Mouse (Mus musculus) T-helper 17 cell (primary cell): ENCODE results near the gene Yme1l1.

Experiments used
- in situ Hi-C, 2 experiments: fragments of 300-600 bp; cut with MboI, MseI; formaldehyde crosslinking; loops; 1 replicate in 1 of 2; 2 replicates in 1 of 2; pipeline ENCODE4 v1.15.1; 2025; ENCODE audit warnings: high pct_unique_total_duplicates in 2 of 2

Gene Yme1l1

DNA sequence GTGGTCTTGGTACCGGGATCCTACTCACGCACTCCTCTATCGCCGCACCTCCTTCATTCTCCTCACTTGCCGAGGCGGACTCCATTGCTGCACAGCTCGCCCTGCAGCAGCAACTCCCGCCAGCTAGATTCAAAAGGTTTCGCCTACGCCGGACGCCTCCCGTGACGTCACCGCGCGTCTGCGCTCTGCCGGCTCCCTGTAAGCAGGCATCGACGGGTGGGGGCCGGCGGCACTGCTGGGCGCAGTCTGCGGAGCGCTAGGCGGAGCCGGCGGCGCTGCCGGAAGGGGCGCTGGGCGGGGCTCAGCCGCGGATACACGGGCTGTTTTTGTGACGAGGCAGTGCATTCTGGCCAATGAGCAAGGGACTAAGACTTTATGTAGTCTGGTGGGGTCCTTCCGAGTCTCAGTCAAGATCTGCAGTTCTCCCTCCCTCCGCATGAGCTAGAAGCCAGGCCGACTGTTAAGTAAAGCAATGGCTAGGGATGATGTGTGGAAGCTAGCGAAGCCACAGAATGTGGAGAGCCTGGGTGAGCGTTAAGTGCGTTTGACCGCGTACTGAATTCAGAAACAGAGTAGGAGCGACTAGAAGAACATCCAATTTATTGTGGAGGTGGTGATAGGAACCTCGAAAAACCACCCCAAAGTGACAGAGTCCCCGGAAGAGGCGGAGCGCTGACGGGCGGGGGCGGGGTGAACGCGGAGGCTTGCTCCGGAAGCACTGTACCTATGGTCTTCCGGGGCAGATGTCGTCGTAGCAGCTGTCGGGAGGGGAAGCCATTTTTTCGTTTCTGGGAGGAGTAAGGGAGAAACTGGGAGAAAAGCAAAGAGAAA lies at the start of gene Yme1l1, which contains the start of gene Mastl:
Yme1l1 (plus strand) TSS at position 593 of the 831 bp plus-strand sequence.
Mastl (minus strand) TSS at position 248 of the 831 bp plus-strand sequence.
- in situ Hi-C loops, result no loop called here

DNA sequence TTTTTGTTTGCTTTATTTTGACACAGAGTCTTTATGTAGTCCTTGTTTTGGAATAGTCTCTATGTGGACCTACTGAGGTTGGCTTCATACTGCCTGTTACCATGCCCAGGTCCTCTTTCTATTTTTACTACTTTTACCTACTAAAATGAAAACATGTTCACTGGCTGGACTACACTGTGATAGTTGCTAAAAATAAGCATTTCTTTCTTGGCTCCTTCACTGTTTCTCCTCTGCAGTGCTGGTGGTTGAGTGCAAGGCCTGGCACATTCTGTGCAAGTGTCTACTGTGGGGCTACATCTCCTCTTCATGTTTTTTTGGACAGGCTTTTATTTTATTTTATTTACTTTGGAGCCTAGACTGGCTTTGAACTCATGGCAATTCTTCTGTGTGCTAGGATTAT lies 36.6 kb upstream of the Yme1l1 start:
- in situ Hi-C loops, result no loop called here

DNA sequence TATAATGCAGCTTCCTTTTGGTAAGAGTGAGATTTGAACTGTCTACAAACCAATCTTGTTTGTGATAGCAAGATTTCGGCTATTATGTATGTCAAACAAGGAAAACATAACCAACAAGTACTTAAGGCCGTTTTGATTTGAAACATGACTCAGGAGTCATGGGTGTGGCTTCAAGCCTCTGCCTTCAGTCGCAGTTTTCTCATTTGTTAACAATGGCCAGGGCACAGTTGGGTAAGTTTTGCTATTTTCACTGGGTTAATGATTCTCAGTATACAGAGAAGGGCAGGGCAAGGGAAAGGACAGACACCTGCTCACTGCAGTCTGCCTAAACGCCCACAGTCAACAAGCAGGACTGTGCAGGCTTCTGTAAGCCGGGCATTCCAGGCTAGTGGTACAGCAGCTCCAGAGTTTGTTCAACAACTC lies 959 bp upstream of the Yme1l1 start:
- in situ Hi-C loops, result no loop called here

DNA sequence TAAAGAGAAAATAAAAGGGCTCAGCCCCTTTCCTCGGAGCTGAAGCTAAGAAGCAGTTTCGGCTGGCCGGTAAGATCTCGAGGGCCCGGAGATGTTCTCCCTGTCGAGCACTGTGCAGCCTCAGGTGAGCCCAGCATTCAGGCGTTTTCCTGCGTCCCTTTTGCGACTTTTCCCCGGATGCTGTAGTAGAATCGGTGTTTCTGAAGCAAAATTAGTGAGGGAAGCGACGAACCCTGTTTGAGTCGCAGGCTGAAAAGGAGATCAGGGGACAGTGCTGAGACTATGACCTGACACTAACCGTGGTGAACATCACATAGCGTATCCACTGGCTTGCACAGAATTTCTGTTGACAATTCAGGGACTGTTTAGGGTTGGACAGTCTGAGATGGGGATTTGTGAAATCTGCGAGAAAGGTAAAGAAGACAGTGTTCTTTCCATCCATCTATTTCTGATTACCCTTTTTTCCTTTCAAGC lies 476 bp downstream of the Yme1l1 start:
- in situ Hi-C loops, result no loop called here

DNA sequence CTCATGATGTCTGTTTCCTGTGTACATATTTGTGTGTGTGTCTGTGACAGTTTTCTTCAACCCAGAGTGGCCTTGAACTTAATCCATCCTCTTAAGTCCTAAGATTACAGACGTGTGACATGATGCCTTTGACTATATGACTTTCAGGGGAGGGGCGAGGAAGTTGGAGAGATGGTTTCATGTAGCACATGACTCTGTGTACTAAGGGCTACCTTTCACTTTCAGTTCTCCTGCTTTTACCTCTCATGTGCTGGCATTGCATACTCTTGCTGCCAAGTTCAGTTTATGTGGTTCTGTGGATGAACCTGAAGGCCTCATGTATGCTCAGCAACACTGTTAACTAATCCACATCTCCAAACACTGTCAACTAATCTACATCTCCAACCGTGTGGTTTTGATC lies 16.1 kb downstream of the Yme1l1 start:
- in situ Hi-C loops, result no loop called here

DNA sequence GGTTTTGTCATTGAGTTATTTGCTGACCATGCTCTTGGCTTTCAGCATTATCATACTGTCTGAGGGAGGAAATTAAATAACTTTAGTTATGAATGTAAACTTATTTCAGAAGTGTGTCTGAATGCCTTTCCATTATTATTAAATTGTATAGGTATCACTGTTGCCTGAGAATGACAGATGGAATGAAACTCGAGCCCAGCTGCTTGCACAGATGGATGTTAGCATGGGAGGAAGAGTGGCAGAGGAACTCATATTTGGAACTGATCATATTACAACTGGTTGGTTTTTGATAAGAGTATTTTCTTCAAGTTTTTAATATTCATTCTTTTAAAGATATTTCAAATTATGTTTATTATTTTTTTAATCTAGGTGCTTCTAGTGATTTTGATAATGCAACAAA lies 38.2 kb downstream of the Yme1l1 start:
- in situ Hi-C loops, result loop anchor here in 1 of 2 experiments (25.0 kb wide), 1 partner anchor 1218 kb away; no protein-coding TSS in a partner anchor

DNA sequence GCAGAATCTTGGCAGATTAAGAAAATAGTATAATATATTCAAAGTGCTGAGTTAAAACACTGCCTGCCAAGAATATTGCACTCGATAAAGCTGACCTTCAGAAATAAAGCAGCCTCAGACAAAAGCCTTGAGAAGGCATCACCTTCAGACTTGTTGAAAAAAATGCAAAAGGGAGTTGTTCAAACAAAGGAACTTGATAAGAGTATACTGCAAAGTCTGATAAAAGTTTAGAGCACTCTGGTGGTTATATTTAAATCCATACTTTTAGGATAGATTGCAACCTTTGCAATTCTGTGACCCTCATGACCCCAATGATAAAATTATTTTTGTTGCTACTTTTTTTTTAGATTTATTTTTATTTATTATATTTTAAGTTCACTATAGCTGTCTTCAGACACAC lies 44.9 kb downstream of the Yme1l1 start:
- in situ Hi-C loops, result no loop called here

DNA sequence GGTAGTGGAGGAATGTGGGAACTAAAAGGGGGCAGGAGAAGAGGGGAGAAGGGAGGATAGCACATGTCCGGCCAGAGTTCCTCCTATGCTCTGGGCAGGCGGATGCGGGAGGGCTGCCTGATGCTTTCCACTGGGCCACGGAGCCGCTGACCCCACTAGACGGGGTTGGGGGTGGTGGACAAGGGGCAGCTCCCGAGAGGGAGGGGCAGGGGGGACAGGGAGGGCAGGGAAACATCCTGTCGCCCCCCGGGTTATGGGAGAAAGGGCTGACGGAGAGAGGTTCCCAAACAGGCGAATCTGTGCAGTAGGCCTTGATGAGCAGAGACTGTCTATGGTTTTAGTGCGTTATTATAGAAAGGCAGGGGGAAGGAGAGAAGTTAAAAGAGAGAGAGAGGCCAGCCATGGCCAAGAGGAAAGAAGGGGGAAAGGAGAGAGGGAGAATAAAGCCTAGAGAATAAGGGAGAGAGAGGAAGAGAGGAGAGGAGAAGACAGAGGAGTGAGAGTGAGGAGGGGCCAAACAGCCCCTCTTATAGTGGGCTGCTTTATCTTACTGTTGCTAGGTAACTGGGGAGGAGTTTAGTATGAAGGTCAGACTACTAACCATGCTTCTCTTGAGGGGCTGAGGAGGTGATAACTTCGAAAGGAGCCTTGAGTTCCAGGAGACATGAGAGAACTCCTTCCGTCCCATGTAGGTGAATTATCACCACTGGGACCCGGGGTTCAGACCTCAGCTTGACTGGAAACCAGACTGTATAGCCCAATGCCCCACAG lies 46.9 kb downstream of the Yme1l1 start:
- in situ Hi-C loops, result no loop called here

DNA sequence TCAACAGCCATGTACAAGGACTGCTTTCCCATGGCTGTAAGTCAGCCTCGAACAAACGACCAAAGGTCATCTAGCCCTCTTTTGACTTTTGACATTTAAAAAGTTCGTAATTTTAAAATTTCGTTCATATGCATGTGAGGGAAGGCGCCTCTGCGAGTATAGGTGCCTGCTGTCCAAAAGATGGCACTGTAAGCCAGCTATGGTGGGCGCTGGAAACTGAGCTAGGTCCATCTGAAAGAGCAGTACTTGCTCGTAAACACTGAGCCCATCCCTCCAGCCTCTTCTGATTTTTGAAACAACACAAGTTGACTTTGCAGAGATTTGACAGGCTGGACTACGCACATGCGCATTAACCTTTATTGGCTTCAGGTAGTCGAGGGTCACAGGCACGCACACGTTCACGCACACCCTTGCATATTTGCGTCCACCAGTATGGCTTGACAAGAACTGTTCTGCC lies 50.9 kb downstream of the Yme1l1 start, which contains the start of gene 4931423N10Rik:
4931423N10Rik (plus strand) TSS at position 407 of the 457 bp plus-strand sequence.
- in situ Hi-C loops, result no loop called here

DNA sequence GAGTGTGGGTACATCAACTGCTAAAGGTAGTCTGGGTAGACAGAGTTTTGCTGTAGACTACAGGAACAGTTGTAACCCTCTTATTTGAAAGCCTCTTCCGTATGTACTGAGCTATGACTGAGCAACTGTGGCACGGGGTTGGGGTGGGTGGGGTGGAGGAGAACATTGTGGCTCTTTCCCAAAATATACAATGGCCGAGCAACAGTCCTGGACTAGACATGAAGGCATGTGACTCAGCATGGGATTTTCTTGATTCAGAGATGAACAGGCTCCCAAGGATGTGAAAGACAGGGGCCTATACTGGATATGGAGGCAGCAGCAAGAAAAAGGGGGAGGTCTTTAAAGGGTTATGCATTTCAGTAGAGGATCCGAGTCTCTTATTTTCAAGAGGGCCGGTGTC lies 57.5 kb downstream of the Yme1l1 start:
- in situ Hi-C loops, result no loop called here

DNA sequence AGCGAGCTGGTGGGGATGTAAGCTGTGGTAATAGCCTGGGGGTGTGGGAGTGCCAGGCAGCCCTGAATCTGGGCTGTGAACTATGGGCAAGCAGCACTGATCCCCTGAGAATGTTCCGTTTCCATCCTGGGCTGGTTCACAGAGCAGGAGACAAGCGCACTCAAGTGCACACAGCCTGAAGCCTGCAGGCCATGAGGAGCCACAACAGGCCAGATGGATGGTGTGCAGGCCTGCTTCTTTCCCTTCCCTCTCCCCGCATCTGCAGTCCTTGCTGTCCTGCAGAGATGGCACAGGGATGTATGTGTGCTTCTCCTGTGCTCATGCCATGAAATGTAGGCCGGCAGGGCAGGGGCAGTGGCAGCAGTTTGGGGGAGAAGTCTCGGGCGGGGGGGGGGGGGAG lies 69.0 kb downstream of the Yme1l1 start:
- in situ Hi-C loops, result no loop called here

DNA sequence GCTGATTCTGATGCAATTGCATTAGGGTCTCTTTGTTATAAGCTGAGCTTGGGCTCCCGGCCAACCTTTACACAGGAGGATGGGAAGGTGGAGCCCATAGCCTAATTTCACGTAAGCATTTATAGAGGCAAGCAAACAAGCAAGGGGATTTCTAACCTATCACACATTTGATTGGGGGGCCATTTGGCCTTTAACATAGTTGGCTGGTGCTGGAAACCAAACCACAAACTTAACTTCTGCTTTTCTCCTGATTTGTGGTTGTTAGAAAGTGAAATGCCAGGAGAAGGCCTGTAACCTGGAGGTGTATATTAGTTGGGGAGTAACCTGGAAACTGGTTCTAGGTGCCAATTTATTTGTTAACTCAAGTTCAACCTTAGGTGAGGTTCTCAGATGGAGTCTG lies 72.3 kb downstream of the Yme1l1 start:
- in situ Hi-C loops, result no loop called here

DNA sequence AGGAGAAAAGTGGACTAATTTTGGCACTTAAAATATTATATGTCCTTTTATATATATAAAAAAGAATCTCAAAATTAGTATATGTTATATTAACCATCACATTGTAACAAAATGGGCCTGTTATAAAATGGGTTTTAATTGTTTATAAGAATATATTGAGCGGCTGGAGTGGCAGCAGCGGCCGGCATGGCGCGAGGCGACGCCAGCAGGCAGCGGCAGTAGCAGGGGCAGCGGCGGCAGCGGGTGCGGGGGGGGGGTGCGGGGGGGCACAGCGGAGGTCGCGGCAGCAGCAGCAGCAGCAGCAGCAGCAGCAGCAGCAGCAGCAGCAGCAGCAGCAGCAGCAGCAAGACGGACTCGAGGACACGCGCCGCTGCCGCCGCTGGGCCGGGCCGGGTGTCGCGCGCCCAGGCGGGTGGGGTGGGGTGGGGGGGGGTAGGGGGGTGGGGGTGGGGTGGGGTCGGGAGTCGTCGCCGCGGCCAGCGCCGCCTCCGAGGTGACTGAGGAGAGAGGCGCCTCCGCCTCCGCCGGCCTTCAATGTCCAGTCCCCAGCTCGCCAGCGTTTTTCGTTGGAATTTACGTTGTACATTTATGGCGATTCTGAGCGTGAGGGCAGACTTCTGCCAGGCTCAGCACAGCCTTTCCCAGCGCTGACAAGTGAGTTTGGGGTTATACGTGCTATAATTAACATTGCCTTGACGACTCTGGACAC lies 78.0 kb downstream of the Yme1l1 start:
- in situ Hi-C loops, result no loop called here
